Mouse (Mus musculus) frontal cortex, adult (tissue): ENCODE results near the gene Pdzd2.

Source experiments
- ATAC-seq: cut with Nextera tagmentation; 2 replicates; pipeline ENCODE4 v1.9.2; 2017; ENCODE audit warnings: mild to moderate bottlenecking, moderate library complexity, mixed read lengths; ENCODE audit not compliant: low TSS enrichment

Pdzd2 gene

GRCm38 (mm10) chr15:12479326-12479725 lies 260.4 kb downstream of the Pdzd2 start:
- ATAC-seq = peak; percentile 78

GRCm38 (mm10) chr15:12473596-12473995 lies 266.1 kb downstream of the Pdzd2 start:
- peak; percentile 52; the same call in 1 of the 2 replicates for ATAC-seq

- no peak for ATAC-seq
These were observed 267.1 kb downstream of the Pdzd2 start for GRCm38 (mm10) chr15:12472646-12473045.

- no peak for ATAC-seq
These were observed 268.6 kb downstream of the Pdzd2 start for GRCm38 (mm10) chr15:12470900-12471838.

GRCm38 (mm10) chr15:12468625-12469024 lies 271.1 kb downstream of the Pdzd2 start:
- ATAC-seq = no peak

DNA sequence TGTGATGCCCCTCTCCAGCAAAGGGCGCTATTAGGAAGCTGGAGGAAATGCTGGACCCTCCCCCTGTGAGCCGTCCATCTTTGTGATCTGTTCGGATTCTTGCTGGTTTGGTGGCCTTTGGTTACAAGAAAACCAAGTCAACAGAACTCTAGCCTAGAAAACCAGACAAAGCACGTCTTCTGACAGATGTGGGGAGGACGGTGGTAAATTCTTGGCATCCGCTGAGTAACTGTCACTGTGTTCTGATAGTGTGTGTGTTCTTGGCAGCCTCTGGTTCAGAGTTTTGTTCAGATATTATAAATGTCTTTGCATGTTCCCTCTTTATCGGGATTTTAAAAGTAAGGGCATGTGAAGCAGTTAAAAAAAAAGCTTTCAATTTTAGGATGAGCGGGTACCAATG lies 274.0 kb downstream of the Pdzd2 start:
- no peak for ATAC-seq

DNA sequence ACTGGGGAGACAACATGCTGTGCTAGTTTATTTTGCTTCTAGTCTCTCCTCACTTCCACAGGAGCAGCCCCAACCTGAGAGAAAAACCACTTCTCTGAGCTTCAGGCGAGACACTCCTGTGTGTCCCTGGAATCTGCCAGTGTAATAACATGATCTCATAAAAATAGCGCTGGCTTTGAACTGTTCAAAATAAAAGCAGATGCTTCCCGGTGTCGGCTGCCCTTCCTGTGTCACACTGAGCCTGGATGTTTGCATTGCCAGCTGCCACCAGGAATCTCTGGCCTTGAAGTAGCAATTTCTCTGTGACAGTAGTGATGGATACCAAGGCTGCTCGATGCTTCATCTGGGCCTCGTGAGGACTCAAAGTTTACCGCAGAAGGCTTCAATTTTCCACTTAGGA lies 282.9 kb downstream of the Pdzd2 start:
- peak; percentile 57; the same call in 1 of the 2 replicates for ATAC-seq

GRCm38 (mm10) chr15:12453343-12453742 lies 286.4 kb downstream of the Pdzd2 start:
- ATAC-seq = no peak

DNA sequence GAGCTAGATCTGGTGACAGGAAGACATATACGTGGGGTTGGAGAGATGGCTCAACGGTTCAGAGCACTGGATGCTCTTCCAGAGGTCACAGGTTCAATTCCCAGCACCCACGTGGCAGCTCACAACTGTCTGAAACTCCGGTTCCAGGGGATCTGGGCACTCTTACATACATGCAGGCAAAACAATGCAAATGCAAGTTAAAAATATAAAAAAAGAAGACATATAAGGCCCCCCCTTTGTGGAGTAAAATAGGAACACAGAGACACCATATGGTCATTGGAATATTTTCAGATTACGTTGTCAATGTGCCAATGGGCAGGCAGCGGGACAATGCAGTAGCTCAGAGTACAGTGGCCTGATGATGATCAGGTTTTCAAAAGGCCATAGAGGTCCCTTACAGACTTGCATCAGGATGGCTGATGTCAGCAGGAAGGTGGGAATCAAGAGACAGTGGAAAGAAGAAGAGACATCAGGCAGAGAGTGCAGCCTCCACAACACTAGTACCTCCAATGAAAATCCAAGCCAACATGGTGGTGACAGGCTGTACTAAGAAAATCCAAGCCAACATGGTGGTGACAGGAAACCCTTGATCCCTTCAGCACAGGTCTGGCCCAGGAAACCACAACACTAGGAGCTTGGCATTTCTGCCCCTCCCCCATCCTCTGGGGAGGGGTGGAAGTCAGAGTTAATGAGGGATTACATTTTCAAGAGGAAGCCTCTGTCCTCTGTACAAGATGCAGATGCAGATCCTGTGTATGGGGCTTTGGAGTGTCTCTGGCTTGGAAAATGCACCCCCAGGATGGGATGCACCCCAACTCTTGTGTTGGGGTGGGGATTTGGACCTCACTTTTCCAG lies 287.4 kb downstream of the Pdzd2 start:
- no peak for ATAC-seq

GRCm38 (mm10) chr15:12451448-12451847 lies 288.3 kb downstream of the Pdzd2 start:
- ATAC-seq = peak; percentile 41

DNA sequence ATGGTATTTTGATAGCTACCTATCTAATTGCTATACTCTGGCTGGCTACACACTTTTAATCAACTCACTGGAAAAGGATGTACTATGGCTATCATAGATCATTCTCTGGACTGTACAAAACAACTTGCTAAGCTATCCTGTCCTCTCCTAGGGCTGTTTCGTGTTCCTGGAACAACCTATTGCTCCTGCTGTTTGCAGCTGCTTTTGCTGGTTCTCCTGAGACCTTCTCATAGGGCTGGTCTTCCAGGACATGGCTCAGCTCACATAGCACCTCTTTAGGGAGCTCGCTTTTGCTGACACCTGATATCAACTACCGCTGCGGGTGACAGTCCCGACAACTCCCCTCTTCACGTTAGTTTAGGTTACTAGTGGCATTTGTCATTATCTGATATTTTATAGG lies 288.9 kb downstream of the Pdzd2 start:
- ATAC-seq = no peak

DNA sequence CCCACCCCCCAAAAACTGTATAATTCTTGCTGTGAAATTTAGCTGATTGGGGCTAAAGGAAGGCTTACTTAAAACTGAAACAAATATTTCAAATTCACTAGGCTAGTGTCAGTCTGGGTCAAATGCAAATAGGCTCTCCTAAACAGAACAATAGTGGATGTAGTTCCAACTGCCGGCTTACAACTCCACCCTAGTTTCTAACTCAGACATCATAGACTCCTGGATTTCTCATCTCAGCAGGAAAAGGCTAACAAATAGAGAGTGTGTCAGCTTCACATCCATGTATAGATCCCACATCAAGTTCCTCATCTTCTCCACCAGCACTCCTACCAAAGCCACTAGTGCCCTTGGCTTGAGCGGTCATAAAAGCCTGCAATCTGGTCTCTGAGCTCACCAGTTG lies 290.4 kb downstream of the Pdzd2 start:
- no peak for ATAC-seq

- peak; percentile 85 for ATAC-seq
These were observed 292.7 kb downstream of the Pdzd2 start for GRCm38 (mm10) chr15:12447021-12447434.

DNA sequence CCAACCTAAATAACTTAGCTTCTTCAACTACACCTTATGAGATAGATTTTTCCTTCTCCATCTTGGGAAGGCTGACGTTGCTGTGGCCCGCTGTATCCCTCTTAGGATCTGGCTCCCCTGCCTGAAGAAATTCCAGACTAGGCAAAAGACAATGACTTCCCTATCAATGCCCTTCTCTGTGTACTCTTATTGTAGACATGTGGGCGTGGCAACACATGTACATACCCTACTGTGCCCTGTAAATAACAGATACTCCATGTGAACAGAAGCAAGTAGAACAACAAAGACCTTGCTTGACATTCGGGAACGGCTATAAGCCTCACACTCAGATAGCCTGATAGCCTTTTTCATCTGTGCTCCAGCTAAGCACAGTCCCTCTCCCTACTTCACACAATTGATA lies 295.2 kb downstream of the Pdzd2 start:
- no peak for ATAC-seq

- ATAC-seq = peak; percentile 33; the same call in 1 of the 2 replicates
These were observed 300.4 kb downstream of the Pdzd2 start for GRCm38 (mm10) chr15:12439351-12439751.

DNA sequence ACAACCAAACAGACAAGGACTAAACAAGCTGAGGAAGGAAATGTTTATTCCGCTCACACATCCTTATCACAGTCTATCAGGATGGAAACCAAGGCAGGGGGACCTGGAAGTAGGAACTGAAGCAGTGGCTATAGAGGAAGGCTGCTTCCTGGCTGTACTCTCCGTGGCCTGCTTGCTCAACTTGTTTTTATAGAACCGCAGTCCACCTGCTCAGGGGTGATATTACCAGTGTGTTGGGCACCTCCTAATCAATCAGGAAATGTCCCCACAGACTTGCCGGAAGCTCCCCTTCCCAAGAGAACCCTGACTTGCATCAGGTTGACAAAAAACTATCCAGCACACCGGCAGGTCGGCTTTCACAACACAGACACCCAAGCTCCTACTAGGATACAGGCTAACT lies 301.0 kb downstream of the Pdzd2 start:
- no peak for ATAC-seq

DNA sequence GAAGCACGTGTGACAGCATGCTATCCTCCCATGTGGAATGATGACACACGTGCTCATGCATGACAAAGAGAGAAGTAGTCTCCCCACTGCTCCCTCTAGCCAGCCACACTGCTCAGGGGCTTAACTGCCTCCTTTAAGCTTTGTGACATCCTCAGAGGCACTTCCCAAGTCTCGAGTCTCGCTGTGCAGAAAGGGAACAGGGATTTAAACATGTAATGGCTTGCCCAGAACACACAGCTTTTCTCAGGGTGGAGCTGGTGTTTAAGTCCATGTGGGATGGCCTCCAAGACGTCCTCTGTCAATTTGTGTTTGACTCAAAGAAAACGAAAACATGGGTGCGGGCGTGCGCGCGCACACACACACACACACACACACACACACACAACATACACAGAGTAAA lies 301.6 kb downstream of the Pdzd2 start:
- no peak for ATAC-seq

DNA sequence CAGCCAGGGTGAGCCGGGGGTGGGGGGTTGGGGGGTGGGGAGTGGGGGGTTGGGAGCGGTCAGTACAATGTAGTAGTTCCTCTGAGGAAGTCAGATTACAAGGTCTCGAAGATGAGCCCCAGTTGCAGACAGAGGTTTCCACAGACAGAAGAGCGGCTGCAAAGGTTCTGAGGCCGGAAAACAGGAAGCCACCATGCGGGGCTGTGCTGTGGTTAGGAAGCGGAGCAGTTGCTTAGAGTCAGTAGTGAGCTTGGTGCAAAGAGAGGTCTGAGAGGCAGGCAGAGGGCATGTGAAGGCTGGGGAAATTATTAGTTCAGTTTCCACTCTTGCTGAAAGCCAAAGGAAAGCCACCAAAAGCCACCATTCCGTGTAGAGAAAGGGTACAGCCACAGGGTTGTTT lies 303.8 kb downstream of the Pdzd2 start:
- no peak for ATAC-seq

DNA sequence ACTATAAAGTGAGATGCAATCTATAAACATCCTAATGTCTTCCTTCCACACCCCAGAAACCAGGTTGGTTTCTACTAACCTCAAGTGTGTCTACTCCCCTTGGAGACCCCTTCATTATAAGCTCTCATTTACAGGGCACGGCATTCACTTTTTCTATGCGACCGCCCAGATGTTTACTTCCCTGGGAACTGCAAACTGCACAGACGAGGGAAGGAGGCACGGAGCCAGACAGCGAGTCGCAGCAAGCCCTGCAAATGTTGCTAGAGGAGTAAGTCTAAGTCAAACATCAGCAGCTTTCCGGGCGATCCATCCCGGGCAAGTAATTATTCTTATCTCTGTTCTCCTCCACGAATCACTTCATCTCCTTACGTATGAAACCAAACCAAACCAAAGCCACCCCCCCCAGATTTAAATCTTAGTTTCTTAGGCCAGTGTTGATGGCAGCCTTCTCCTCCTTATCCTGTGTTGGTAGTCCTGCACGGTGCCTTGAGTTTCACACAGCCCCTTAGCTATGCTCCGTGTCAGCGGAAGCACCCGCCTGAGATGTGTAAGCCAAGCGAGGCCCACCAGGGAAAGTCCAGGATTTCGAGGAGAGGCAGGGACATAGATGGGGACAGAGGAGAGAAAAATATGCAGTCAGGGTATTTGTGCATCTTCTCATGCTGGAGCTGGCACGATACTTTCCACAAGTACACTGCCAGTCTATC lies 305.7 kb downstream of the Pdzd2 start:
- 0 out of 2 replicates have a peak, but pooled peaks have one; percentile 48 for ATAC-seq

GRCm38 (mm10) chr15:12432879-12433278 lies 306.8 kb downstream of the Pdzd2 start:
- no peak for ATAC-seq

DNA sequence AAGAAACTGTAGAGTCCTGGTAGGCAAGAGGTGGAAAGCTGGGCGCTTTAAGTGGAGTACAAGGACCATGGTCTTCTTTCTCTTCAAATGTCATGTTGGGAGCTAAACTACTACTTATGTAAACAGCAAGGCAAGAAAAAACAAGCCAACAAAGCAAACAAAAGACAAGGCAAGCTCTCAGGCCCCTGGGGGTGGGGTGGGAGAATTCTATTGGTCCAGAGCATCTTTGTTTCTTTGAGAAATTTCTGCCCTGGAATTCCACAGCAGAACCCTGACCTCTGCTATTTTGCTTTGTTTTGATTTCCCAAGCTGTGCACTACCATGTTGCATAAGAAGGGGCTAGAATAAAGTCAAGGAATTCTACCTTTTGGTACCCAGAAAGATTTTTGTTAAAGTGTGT lies 307.4 kb downstream of the Pdzd2 start:
- no peak for ATAC-seq

- ATAC-seq = peak; percentile 72
These were observed 308.0 kb downstream of the Pdzd2 start for GRCm38 (mm10) chr15:12431684-12432083.
